Mouse (Mus musculus): ENCODE measurements around the gene Gjb2.

GRCm38 (mm10) chr14:57084180-57084668 lies 20.3 kb downstream of the Gjb2 start:
- TF ChIP-seq POLR2A (IDR thresholded peaks at IDR 0.05; ENCODE audit: insufficient read length, low read depth) (no peak), SRF (IDR thresholded peaks at IDR 0.05; ENCODE audit: control insufficient read depth, insufficient read length, low read depth) (no peak), USF1 (IDR thresholded peaks at IDR 0.05; ENCODE audit: low read depth) (no peak)
